Mouse (Mus musculus) monocyte, adult 5-6 weeks (primary cell): ENCODE results near the gene Jup. TPM values are rescaled to one million over a fixed set of nuclear protein-coding genes. Genes with fewer than 3 reads are reported as not detected.

Source experiments
- ATAC-seq: fragments of 153-309, 156-312 bp; replicated peaks from 2 replicates; pipeline ENCODE4 v1.8.0; 2017; ENCODE audit warnings: mild to moderate bottlenecking; ENCODE audit not compliant: low TSS enrichment, insufficient number of reproducible peaks, severe bottlenecking, poor library complexity, low FRiP score
- total RNA-seq: library from RNA; stranded (forward); fragments of 200-1000, 200-491, 200-594 nt; gene quantifications from 3 replicates; pipeline ENCODE4 v1.2.3, GENCODE M21; 2017

The Jup gene
- 14.7 to 28.8 TPM (median 21.2 TPM) in 3 replicates for total RNA-seq

DNA sequence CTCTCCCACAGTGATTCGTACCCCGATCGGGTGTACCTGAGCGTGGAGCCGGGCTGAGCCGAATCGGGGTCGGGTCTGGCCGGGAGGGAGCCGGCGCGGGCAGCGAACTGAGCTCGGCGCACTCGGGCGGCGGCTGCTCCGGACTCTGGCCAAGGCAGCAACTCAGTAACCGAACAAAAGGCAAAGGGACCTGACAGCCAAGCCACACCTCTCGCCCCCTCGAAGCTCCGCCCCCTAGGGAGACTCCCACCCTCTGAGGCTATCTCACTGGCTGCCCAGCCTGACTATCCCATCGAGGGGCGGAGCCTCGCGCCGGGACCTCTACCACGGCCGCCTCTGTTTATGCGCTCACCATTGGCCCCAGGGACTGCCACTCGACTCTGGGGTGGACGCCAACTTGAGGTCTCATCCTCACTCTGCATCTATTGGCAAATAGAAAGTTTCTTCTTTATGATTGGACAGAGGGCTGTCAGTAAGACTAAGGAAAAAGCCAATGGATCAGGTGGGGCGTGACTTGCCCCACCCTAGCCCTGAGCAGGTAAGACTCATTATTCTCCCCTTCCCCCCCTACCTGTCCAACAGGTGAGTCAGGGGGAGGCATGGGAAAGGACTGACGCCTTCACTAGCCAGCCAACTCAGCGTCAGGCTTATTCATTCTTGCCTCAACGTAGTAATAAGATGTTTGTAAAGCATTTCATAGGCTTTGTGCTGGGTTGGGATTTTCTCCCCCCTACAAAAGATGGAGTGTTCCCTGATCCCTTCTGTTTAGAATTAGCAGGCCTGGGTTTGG lies at the start of gene Jup:
Jup (minus strand) TSS at position 164 of the 790 bp plus-strand sequence.
- peak; percentile 92 for ATAC-seq

DNA sequence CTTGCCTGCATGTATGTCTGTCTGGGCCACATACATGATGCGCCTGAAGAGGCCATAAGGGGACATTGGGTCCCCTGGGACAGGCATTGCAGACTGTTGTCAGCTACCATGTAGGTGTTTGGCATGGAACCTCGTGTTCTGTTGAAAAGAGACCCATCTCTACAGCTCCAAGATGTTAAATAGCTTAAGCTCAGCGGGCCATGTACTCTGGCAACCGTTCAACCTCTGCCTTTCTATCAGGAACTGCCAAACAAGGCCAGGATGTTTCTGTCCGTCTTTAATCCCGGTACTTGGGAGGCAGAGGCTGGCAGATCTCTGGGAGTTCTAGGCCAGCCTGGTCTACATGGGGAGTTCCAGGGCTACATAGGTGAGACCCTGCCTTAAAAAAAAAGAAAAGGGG lies 45.1 kb upstream of the Jup start:
- no peak for ATAC-seq

DNA sequence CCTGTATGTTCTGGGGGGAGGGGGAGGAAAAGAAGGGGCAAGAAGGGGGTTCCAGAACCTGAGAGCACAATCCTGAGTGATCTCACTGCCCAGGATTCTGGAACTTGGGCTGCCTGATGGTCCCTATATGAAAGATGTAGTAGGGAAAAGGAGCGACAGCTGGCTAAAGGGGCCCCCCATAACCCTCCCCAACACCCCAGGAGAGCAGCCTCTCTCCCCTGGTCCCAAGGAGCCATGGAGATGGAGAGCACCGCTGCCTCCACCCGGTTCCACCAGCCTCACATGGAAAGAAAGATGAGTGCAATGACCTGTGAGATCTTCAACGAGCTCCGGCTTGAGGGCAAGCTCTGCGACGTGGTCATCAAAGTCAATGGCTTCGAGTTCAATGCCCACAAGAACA lies 44.2 kb upstream of the Jup start, which contains the start of the genes Nt5c3b and Klhl10:
Nt5c3b (minus strand) TSS at position 12 of the 400 bp plus-strand sequence.
Klhl10 (plus strand) TSS at position 121 of the 400 bp plus-strand sequence.
- no peak for ATAC-seq

DNA sequence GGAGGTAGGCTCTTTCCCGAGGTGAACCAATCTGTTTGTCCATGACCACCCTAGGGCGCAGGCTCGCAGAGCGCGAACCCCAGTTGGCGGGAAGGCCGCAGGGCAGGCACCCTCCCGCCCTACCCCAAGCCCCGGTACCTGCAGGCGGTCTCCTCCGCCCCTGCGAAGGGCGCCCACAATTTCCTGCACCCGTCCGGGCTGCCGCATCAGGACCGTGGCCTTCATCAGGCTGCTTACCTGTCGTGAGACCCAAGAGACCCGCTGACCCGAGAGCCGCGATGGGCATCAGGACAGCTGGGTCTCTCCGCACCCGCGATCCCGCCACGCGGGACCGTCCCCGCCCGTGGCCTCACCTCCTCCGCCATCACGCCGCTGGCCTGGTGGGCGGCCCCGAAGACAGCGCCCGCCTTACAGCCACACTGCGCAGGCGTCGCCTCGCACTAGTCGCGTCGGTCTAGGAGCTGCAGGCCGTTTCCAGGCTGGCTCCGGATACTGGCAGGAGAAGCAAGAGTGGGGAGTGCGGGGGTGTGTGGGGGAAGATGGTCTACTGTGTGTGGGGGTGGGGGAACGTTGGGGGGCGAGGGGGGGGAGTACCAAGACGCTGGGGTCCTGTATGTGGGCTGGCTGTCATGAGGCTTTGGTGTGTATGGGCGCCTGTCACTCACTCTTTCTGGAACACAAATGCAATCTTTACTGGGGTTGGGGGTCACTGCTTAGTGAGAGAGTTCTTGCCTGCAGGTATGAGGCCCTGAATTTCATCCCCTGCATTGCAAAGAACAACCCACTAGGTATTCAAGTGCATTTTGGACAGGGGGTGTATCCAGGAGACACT lies 43.3 kb upstream of the Jup start:
- ATAC-seq: peak; percentile 86

DNA sequence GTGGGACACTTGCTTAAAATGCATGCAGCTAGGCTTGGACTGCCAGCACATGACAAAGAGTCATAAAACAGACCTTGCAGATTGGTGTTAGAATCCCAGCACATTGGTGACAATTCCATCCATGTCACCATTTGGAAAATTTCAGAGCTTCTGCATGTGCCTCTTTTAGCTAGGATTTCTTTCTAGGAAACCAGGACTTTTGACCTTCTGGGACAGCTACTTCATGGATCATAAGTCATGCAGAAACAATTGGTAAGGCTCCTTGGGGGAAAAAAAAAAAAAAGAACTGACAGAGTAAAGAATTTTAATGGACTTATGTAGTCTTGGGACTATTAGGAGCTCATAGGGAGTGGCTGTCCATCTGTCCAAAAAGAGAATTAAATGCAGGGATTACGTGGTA lies 40.3 kb upstream of the Jup start:
- ATAC-seq: no peak

DNA sequence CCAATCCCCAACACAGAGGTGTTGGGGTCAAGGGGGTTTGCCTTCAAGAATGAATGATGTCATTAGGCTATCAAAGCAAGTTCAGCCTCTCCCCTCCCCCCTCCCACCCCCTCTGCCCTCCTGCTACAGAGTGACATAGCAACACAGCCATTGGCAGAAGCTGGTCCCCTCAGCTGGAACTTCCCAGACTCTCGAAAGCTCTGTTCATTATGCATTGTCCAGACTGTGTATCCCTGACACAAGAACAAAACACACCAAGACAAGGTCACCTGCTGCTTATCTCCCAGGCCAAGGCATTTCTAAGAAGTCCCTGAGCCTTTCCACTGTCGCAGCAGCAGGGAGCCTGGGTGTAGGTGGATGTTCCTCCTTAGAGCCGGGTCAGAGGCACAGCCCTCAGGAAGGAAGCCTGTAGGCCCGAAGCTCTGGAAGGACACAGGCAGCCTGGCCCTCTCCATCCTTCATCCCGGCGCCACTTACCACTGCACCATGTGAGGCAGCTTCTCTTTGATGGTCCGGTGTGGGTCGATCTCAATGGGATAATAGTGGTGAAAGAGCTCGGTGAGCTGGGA lies 38.2 kb upstream of the Jup start:
- no peak for ATAC-seq

DNA sequence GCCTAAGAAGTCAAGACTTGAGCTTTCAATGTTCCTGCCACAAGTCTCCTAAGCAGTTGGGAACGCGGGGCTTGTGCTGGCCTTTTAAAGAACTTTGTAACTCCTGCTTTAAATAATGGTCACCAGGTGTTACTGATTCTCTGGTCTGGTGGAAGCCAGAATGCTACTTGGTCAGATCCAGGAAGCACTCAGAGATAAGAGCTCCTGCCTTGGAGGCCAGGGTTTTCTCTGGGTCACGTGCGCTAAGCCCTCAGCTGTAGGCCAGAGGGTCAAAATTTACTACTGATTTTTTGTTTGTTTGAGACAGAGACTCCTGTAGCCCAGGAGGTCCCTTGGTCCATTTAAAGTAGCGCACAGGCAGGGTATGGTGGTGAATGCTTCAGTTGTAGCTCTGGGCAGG lies 34.4 kb upstream of the Jup start:
- ATAC-seq: no peak

DNA sequence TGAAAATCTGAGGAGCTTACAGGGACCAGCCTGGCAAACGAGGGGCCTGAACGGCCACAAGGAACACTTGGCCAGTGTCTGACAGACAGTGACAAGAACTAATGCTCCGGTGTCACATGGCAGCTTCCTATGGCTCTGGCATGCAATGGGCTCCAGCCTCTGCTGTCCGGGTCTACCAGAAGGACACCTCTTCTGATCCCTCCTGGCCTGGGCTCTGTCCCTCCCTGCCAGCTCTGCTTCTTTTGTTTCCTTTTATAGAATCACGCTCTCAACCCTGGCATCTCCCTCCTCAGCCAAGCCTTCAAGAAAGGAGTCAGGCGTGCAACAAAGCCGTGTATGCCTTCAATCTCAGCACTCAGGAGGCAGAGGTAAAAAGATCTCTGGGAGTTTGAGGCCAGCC lies 32.5 kb upstream of the Jup start:
- no peak for ATAC-seq

DNA sequence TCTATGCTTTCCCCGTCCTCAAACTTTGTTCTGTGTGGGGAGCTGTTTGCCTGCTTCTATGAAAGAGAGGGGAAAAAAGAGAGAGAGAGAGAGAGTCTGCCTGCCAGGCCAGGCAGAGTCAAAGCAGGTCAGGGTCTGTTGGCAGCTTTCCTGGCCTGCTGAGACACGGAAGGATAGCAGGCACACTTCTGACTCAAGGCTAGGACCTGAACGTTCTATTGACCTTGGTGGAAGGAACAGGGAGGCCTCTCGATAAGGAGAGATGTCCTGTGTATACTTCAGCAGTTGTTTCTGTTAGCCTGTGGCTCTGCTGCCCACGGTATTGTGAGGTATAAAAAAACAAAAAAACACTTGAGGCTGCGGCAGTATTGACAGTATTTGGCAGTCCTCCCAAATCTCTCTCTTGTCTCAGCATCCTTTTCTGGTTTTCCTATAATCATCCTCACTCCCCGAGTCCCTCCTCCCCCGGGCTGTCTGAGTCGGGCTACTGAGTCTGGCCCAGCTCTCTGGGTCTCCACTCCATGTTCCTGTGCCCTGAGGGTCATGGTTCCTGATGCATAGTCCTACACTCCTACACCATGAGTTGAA lies 31.1 kb upstream of the Jup start:
- ATAC-seq: no peak

DNA sequence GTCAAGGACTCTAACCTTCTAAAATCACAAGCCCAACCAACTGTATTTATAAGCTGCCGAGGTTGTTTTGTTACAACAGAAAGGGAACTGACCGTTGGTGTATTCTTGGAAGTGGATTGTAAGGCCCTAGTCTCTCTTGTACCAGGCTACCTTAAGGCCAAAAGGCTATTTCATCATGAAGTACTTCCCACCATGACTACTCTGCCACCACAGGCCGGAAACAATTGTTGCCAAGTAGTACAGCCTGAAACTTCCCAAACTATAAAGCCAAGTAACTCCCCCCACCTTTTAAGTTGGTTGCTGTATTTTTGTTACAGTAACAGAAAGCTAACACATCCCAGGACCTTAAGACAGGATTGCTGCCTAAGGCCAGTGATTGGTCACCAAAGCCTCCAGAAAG lies 29.3 kb upstream of the Jup start:
- no peak for ATAC-seq

DNA sequence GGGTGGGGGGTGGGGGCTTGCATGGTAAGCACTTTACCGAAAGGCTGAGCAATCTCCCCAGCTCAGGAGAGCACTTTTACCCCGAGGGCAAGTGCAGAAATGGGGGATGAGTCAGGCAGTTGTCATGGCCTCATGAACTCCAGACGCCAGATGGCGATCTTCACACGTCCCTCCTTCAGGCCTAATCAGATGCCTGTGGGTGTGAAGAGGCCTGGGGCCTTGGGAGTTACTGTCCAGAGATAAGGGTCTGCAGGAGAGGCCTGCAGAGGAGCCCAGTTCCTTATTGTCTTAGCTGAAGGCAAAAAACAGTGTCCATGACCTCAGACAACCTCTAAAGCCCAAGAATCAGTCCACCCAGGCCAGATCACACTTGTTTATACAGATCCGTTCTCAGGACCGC lies 28.3 kb upstream of the Jup start:
- ATAC-seq: no peak; the same call in 1 of the 2 replicates

DNA sequence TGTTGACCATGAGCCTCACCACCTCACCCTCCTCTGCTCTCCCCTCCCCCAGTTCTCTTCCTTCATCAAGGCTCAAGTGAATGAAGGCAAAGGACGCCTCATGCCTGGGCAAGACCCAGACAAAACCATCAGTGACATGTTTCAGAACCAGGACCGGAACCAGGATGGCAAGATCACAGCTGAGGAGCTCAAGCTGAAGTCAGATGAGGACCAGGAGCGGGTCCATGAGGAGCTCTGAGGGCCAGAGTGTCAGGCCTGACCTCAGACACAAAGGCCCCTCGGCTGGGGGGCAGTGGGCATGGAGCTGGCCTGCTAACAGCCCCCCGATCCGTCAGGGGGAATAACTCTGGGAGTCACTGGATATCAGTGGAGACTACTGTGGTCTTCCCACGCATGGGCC lies 26.3 kb upstream of the Jup start:
- no peak for ATAC-seq

DNA sequence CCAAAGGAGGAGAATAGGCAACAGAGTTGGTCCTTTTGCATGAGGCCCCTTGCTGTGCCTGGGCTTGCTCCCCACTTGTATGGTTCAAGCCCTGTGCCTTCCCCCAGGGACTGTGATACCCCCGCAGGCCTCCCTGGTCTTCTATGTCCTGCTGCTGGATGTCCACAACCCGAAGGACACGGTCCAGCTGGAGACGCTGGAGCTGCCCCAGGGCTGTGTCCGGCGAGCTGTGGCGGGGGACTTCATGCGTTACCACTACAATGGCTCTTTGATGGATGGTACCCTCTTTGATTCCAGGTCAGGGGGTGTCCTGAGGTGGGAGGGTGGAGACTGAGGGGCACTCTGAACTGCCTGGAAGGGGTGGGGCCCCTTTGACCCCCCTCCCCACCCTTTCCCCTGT lies 24.0 kb upstream of the Jup start:
- no peak for ATAC-seq

DNA sequence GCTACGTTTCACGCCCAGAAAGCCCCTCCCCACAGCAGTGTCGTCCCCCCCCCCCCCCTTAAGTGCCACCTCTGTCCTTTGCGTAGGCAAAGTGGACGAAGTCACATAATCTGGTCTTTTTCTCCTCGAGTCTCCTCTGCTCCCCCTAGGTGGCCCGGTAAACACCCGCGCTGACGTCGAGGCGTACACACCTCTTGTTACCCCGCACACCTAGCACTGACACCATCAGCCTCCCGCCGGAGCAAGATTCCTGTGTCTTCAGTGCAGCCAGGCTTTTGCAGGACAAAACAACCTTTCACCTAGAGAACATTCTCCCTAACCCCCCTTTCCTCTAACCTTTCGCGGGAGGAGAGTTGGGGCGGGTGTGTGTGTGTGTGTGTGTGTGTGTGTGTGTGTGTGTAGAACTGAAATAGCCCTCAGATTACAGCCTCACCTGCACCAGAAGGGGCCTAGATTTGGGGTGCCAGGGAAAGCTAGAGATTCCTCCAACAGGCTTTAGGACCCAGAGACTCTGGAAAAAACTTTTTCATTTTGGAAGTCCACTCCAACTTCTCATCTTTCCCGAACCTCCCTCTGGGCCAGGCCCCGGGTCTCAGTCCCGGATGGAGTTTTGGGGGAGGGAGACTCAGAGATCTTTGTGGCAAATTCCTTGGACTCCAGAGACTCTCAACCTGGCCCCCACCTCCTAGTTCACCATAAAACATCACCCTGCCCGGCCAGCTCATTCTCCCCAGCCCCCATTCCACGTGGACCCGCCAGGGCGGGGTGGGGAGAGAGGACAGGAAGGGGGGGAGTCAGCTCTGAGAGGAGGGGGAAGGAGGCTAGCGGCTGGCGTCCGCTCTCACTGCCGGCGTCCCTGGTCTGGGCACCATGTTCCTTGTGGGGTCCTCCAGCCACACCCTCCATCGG lies 17.6 kb upstream of the Jup start, which contains the start of gene Fkbp10:
Fkbp10 (plus strand) TSS at position 784 of the 909 bp plus-strand sequence.
- ATAC-seq: no peak

DNA sequence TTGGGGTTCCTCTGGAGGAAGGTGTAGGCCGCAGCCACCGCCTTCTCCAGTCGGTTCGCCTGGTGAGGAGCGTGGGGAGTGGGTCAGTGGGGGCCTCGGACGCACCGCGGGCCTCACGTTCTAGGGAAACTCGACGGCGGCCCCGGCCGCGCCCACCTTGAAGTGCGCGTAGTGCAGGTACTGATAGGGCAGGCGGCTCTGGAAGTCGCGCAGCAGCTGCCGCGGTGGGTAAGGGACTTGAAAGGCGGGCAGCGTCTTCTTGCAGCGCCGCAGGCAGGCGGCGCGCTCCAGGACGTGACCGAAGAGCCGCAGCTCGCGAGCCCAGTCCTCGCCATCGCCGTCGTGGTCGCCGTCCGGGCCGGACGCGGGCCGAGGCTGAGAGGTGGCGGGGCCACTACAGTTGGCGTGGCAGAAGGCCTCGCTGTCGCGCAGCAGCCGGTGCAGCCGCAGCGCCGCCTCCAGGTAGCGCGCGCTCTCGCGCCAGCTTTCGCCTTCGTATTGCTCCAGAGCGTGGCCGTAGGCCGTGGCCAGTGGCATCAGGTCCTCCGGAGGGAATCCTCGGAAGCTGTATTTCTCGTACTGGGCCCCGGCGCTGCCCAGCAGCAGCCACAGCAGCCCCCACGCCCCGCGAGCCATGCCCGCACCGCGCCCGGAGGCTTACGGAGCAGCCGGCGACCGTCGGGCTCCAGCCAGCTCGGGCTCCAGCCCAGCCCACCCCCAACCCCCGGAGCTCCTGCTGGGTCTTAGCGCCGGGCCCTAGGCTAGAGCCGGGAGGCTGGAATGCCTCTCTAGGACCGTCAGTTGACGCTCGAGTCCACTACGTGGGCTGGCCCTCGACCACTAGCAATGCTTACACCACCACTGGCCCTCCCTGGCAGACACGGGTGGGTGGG lies 16.7 kb upstream of the Jup start, which contains the start of gene P3h4:
P3h4 (minus strand) TSS at position 816 of the 893 bp plus-strand sequence.
- ATAC-seq: no peak; the same call in 1 of the 2 replicates

DNA sequence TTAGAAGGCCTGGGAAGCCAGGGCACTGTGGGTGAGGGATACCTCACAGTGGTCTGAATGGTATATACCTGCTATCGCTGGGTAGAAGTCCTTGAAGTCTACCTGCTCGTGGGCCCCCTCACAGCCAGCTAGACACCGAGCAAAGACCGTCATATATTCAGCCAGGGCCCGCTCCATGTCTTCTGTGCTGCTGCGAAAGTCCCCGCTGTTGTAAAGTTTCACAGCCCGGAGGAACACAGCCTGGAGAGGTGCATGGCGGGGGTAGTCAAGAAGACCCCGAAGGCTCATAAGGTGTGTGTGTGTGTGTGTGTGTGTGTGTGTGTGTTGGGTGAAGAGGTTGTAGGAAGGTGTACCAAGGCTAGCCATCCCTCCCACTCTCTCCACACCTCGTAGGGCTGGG lies 16.0 kb upstream of the Jup start:
- ATAC-seq: no peak

DNA sequence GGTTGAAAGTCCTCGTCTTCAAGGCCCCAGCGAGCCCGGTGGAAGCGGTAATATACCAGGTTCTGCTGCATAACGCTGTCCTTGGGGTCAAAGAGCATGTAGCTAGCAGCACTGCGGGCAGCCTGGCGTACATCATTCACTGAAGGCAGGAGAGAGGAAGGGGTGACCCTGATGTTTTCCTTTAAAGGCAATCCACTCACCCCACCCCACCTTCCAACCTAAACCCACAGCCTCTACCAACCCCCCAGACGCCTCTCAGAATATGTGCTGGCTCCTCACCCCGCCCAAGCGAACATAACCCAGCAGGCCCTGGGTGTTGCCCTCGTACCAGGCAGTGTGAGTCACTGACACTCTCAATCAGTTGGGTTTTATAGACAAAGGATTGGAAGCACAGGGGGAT lies 14.2 kb upstream of the Jup start:
- ATAC-seq: no peak
